Mouse (Mus musculus): ENCODE data around the gene Vps37d. TPM values are rescaled to one million over a fixed set of nuclear protein-coding genes. Genes with fewer than 3 reads are reported as not detected.

The Vps37d gene
- polyA plus RNA-seq, 1 experiment from 2014 or later, result 11.1 TPM

DNA sequence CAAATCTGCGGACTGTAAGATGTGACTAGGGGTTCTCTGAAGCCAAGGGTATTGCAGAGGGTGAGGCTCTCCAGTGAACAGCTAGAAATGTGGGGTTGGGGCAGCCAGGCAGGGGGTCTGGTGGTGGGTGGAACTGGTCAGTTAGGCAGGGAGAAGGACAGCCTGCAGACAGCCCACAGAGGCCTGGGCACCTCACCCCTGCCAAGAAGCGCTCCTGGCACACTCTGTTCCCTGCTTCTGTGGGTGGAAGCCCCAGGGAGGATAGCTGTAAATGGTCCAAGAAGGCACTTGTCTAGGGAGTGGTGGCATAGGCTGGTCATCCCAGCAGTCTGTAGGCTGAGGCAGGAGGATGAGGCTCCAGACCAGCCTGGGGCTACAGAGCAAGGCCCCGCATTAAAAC lies 31.4 kb upstream of the Vps37d start:
- ATAC-seq (ENCODE audit: insufficient read depth, low FRiP score, low TSS enrichment) (no peak), DNase-seq (ENCODE audit: low spot score) (no peak)
- Histone ChIP-seq H3K27me3 (ENCODE audit: control insufficient read depth, insufficient read depth, low read length) (peaks cover 25% of the 10 kb centered on the region), H3K9ac (ENCODE audit: low read length) (no peak overlapping the region), H3K4me2 (ENCODE audit: low read depth) (no peak overlapping the region), H3K4me1 (ENCODE audit: control insufficient read depth, insufficient read depth, low read length) (0 out of 2 replicates have a peak, but pooled peaks cover 4% of the 10 kb centered on the region), H3K27ac (ENCODE audit: low read depth, low read length) (no peak overlapping the region), H3K9me3 (ENCODE audit: control insufficient read depth, low read length) (no peaks in the 10 kb centered on the region), H3K36me3 (ENCODE audit: control insufficient read depth, insufficient read depth, low read length) (no peaks in the 10 kb centered on the region), H3K4me3 (ENCODE audit: low read depth, low read length) (no peak overlapping the region)
- 90% methylated on average over 3 of the region's 3 CpGs for WGBS

DNA sequence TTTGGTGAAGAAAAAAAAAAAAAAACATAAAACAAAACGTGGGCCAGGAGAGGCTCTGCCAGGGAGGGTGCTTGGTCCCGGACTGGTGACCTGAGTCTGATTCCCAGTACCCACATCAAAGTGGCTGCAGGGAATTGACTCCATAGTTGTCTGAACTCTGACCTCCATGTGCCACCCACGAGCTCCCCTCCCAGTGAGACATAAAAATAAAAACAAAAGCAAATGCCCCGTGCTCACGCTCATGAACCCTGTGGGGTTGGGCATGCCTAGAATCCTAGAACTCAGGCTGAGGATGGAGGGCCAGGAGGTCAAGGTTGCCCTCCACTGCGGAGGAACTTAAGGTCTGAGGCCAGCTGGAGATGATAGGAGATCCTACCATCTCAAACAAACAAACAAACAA lies 31.0 kb upstream of the Vps37d start:
- no peak for ATAC-seq (ENCODE audit: insufficient read depth, low FRiP score, low TSS enrichment)
- Histone ChIP-seq H3K36me3 (ENCODE audit: control insufficient read depth, insufficient read depth, low read length) (no peaks in the 10 kb centered on the region), H3K4me1 (ENCODE audit: control insufficient read depth, insufficient read depth, low read length) (0 out of 2 replicates have a peak, but pooled peaks cover 4% of the 10 kb centered on the region), H3K4me3 (ENCODE audit: low read depth, low read length) (no peak overlapping the region), H3K9ac (ENCODE audit: low read length) (no peak overlapping the region), H3K4me2 (ENCODE audit: low read depth) (no peak overlapping the region), H3K9me3 (ENCODE audit: control insufficient read depth, low read length) (no peaks in the 10 kb centered on the region), H3K27me3 (ENCODE audit: control insufficient read depth, insufficient read depth, low read length) (peaks cover 25% of the 10 kb centered on the region), H3K27ac (ENCODE audit: low read depth, low read length) (no peak overlapping the region)
- 57% methylated on average over 6 of the region's 6 CpGs for WGBS
- no peak for DNase-seq (ENCODE audit: low spot score)

DNA sequence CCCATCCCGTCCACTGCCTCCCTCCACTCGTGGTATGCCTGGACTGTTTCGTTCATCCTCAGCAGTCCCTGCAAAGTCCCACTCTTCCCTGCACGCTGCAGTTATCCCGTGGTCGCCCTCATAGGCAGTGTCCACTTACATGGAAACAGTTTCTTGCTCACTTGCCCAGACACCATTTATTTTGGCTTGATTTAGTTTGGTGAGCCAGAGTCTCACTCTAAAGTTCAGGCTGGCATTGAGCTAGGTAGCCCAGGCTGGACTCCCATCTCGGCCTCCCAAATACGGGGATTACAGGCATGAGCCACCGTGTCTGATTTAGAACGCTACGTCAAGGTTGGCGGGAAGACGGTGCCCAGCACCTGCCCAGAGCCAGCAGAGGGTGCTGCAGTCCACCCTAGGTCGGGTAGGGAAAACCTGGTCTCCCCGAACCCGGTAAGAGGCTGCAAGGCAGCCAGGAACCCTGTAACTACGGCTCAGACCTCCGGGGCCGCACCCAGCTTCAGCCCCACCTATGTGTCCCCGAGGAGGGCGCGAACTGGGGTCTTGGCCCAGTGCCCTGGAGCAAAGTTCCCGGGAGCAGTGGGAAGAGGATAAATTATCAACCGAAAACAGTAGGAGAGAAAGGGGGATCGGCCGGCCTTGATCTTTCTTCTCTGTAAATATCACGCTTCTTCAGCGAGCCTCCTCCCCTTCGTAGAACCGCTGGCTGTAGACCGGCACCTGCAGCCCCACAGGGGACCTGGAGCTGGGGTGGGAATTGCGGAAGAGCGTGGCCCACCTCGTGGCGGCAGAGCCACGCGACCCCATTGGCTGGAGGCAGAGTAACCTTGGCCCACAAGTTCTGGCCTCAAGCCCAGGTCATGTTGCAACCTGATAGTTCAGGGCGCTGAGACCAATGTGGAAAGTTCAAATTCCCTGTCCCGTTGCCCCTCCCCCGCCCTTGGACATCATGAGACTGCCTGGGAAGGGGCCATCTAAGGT lies 29.7 kb upstream of the Vps37d start:
- peak; percentile 67 for DNase-seq (ENCODE audit: low spot score)
- H3K4me3 ChIP-seq (ENCODE audit: low read depth, low read length), result peak overlapping the region; percentile 44
- 0 out of 2 replicates have a peak, but pooled peaks cover 4% of the 10 kb centered on the region for H3K4me1 ChIP-seq (ENCODE audit: control insufficient read depth, insufficient read depth, low read length)
- H3K4me2 ChIP-seq (ENCODE audit: low read depth), result peak overlapping the region; percentile 85
- H3K36me3 ChIP-seq (ENCODE audit: control insufficient read depth, insufficient read depth, low read length), result no peaks in the 10 kb centered on the region
- no peak for ATAC-seq (ENCODE audit: insufficient read depth, low FRiP score, low TSS enrichment)
- H3K27me3 ChIP-seq (ENCODE audit: control insufficient read depth, insufficient read depth, low read length), result peaks cover 25% of the 10 kb centered on the region
- 0 out of 2 replicates have a peak overlapping the region, but pooled peaks have one; percentile 15 for H3K9ac ChIP-seq (ENCODE audit: low read length)
- WGBS, result 8% methylated on average over 40 of the region's 40 CpGs
- H3K9me3 ChIP-seq (ENCODE audit: control insufficient read depth, low read length), result no peaks in the 10 kb centered on the region
- H3K27ac ChIP-seq (ENCODE audit: low read depth, low read length), result no peak overlapping the region

DNA sequence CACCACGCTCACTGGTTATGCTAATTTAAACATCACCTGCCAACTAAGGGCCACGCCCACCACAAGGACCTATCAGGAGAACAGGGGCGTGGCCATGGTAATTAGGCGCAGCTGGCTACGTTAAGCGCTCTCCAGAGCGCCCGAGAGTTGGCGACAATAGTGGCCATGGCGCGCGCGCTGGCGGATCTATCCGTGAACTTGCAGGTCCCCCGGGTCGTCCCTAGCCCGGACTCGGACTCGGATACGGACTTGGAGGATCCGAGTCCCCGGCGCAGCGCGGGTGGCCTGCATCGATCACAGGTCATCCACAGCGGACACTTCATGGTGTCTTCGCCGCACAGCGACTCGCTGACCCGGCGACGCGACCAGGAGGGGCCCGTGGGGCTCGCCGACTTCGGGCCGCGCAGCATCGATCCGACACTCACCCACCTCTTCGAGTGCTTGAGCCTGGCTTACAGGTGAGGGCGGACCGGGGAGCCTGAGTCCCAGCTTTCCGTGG lies 28.7 kb upstream of the Vps37d start:
- Histone ChIP-seq H3K4me1 (ENCODE audit: control insufficient read depth, insufficient read depth, low read length) (0 out of 2 replicates have a peak, but pooled peaks cover 4% of the 10 kb centered on the region), H3K27ac (ENCODE audit: low read depth, low read length) (no peak overlapping the region), H3K4me2 (ENCODE audit: low read depth) (peak overlapping the region; percentile 85), H3K36me3 (ENCODE audit: control insufficient read depth, insufficient read depth, low read length) (no peaks in the 10 kb centered on the region), H3K4me3 (ENCODE audit: low read depth, low read length) (peak overlapping the region; percentile 44), H3K9ac (ENCODE audit: low read length) (peak overlapping the region; percentile 37; the same call in 1 of the 2 replicates), H3K27me3 (ENCODE audit: control insufficient read depth, insufficient read depth, low read length) (peaks cover 25% of the 10 kb centered on the region), H3K9me3 (ENCODE audit: control insufficient read depth, low read length) (no peaks in the 10 kb centered on the region)
- under 1% methylated on average over 41 of the region's 48 CpGs for WGBS
- DNase-seq (ENCODE audit: low spot score), result peak; percentile 88
- ATAC-seq (ENCODE audit: insufficient read depth, low FRiP score, low TSS enrichment), result peak; percentile 87

DNA sequence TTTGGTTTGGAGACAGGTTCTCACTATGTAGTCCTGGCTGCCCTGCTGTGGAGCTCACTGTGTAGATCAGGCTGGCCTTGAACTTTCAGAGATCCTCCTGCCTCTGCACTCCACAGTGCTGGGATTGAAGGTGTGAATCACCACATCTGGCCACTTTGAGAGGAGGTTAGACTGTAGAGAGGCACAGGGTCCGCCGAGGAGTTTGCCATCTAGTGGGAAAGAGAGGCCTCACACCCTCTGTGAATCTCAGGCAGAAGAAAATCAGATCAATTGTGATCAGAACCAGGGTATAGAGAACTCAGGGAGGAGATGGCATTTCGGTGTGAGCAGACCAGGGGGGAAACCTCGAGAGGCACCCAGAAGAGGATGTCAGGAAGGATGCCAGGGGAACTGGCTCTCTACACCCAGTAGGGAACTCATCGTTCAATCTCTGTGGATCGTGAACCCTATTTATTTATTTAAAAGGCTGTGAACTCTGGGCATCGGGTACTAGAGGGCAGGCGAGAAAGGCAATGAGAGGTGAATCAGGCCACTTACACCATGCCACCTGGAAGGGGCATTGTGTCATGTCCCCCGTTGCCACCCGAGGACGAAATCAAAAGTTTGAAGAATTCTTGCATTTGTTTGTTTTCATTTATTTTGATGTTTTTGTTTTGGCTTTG lies 26.1 kb upstream of the Vps37d start:
- H3K9me3 ChIP-seq (ENCODE audit: control insufficient read depth, low read length), result no peaks in the 10 kb centered on the region
- H3K4me2 ChIP-seq (ENCODE audit: low read depth), result no peak overlapping the region
- DNase-seq (ENCODE audit: low spot score), result peak; percentile 28
- ATAC-seq (ENCODE audit: insufficient read depth, low FRiP score, low TSS enrichment), result no peak
- H3K4me3 ChIP-seq (ENCODE audit: low read depth, low read length), result no peak overlapping the region
- H3K36me3 ChIP-seq (ENCODE audit: control insufficient read depth, insufficient read depth, low read length), result no peaks in the 10 kb centered on the region
- WGBS, result 67% methylated on average over 11 of the region's 11 CpGs
- no peak overlapping the region for H3K27ac ChIP-seq (ENCODE audit: low read depth, low read length)
- H3K27me3 ChIP-seq (ENCODE audit: control insufficient read depth, insufficient read depth, low read length), result peaks cover 23% of the 10 kb centered on the region
- 0 out of 2 replicates have a peak, but pooled peaks cover 4% of the 10 kb centered on the region for H3K4me1 ChIP-seq (ENCODE audit: control insufficient read depth, insufficient read depth, low read length)
- H3K9ac ChIP-seq (ENCODE audit: low read length), result no peak overlapping the region

DNA sequence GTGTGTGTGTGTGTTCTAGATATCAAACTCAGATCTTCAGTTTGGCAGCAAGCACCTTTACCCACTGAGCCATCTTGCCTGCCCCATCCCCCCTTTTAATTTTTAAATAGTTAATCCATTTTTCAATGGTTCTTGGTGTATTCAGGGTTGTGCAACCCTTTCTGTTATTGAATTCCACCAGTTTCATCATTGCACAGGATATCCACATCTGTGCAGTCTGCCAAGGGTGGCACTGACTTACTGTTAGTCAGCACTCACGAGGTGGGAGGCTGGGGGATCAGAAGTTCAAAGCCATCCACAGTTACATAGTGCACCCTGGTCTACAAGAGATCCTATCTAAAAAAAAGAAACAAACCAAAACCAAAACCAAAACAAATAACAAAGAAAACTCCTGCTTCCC lies 22.9 kb upstream of the Vps37d start:
- Histone ChIP-seq H3K9ac (ENCODE audit: low read length) (no peak overlapping the region), H3K27me3 (ENCODE audit: control insufficient read depth, insufficient read depth, low read length) (no peaks in the 10 kb centered on the region), H3K36me3 (ENCODE audit: control insufficient read depth, insufficient read depth, low read length) (no peaks in the 10 kb centered on the region), H3K9me3 (ENCODE audit: control insufficient read depth, low read length) (no peaks in the 10 kb centered on the region), H3K4me3 (ENCODE audit: low read depth, low read length) (no peak overlapping the region), H3K4me1 (ENCODE audit: control insufficient read depth, insufficient read depth, low read length) (no peaks in the 10 kb centered on the region), H3K27ac (ENCODE audit: low read depth, low read length) (no peak overlapping the region), H3K4me2 (ENCODE audit: low read depth) (no peak overlapping the region)
- no peak for DNase-seq (ENCODE audit: low spot score)
- ATAC-seq (ENCODE audit: insufficient read depth, low FRiP score, low TSS enrichment), result no peak
- WGBS, result 58% methylated on average over 1 of the region's 1 CpGs

DNA sequence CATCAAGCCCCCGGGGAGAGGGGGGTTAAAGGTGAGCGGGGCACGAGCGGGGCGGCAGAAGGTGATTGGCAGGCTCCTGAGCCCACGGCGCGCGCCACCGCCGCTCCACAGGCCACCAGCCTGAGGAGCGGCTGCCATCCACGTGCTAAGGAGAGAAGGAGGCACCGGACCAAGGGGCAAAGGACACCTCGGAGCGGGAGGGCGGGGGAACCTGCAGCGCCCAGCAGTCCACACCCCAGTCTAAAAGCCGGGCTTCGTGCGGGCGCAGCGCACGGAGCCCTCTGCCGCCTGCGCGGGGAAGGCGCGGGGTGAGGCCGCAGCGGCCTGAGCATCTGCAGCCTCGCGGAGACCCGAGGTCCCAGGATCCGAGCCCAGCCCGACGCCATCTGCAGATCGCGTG lies 11.6 kb upstream of the Vps37d start, which contains the start of gene Mlxipl:
Gene Mlxipl (plus strand): TSS at position 238 of the 400 bp plus-strand sequence.
- H3K27me3 ChIP-seq (ENCODE audit: control insufficient read depth, insufficient read depth, low read length), result peaks cover 34% of the 10 kb centered on the region
- no peaks in the 10 kb centered on the region for H3K4me1 ChIP-seq (ENCODE audit: control insufficient read depth, insufficient read depth, low read length)
- DNase-seq (ENCODE audit: low spot score) (no peak), ATAC-seq (ENCODE audit: insufficient read depth, low FRiP score, low TSS enrichment) (no peak)
- 2% methylated on average over 39 of the region's 39 CpGs for WGBS
- no peak within 1 kb of the TSS for H3K27ac ChIP-seq (ENCODE audit: low read depth, low read length)
- H3K4me2 ChIP-seq (ENCODE audit: low read depth), result peak within 1 kb of the TSS; percentile 25
- H3K9me3 ChIP-seq (ENCODE audit: control insufficient read depth, low read length), result no peaks in the 10 kb centered on the region
- no peaks in the 10 kb centered on the region for H3K36me3 ChIP-seq (ENCODE audit: control insufficient read depth, insufficient read depth, low read length)
- peak within 1 kb of the TSS; percentile 12; the same call in 1 of the 2 replicates for H3K4me3 ChIP-seq (ENCODE audit: low read depth, low read length)
- 0 out of 2 replicates have a peak within 1 kb of the TSS, but pooled peaks have one; percentile 14 for H3K9ac ChIP-seq (ENCODE audit: low read length)

DNA sequence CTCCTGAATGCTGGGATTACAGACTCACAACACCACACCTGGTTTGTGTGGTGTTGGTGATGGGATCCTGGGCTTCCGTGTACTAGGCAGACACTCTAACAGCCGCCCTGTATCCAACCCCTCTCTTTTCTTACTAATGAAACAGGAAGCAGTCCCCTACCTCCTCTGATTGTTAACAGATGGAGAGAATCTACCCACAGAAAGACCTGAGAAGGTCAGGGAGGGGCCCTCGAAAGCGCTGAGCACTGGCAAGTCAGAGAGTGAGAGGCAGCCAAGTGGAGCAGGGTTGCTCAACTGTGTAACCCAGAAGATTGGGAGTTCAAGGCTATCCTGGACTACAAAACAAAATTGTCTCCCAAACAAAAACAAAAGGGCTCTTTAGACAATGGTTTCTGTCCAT lies 8.8 kb upstream of the Vps37d start:
- H3K4me3 ChIP-seq (ENCODE audit: low read depth, low read length), result no peak overlapping the region
- no peaks in the 10 kb centered on the region for H3K4me1 ChIP-seq (ENCODE audit: control insufficient read depth, insufficient read depth, low read length)
- no peaks in the 10 kb centered on the region for H3K9me3 ChIP-seq (ENCODE audit: control insufficient read depth, low read length)
- H3K27ac ChIP-seq (ENCODE audit: low read depth, low read length), result no peak overlapping the region
- ATAC-seq (ENCODE audit: insufficient read depth, low FRiP score, low TSS enrichment) (no peak), DNase-seq (ENCODE audit: low spot score) (no peak)
- no peak overlapping the region for H3K4me2 ChIP-seq (ENCODE audit: low read depth)
- 47% methylated on average over 4 of the region's 4 CpGs for WGBS
- H3K36me3 ChIP-seq (ENCODE audit: control insufficient read depth, insufficient read depth, low read length), result no peaks in the 10 kb centered on the region
- peaks cover 30% of the 10 kb centered on the region for H3K27me3 ChIP-seq (ENCODE audit: control insufficient read depth, insufficient read depth, low read length)
- no peak overlapping the region for H3K9ac ChIP-seq (ENCODE audit: low read length)
